Mouse (Mus musculus) gastrocnemius, adult 2 months (tissue): ENCODE data around the gene Cdh13. TPM values are rescaled to one million over a fixed set of nuclear protein-coding genes. Genes with fewer than 3 reads are reported as not detected.

Experiments
- DNase-seq: peaks from one replicate; pipeline ENCODE4 v3.0.0; 2022
- H3K27ac ChIP-seq: fragments of 200-600 bp; 2 replicates; pipeline ENCODE4 v1.8.1; 2022; ENCODE audit warnings: mild to moderate bottlenecking
- H3K4me3 ChIP-seq: fragments of 200-600 bp; 2 replicates; pipeline ENCODE4 v1.8.1; 2022; ENCODE audit warnings: mild to moderate bottlenecking, moderate library complexity
- CTCF ChIP-seq: fragments of 200-600 bp; IDR thresholded peaks from 2 replicates; pipeline ENCODE4 v1.8.1; 2022; ENCODE audit warnings: antibody characterized with exemption, mild to moderate bottlenecking, moderate library complexity
- intact Hi-C: fragments of 180-260 bp; cut with DNase I; formaldehyde crosslinking; loops from one replicate; pipeline ENCODE4 v1.15.1; 2025
- total RNA-seq, 2 experiments: library from RNA; stranded (reverse); gene quantifications; 2 replicates each; pipeline ENCODE4 v1.2.3; 2021

The Cdh13 gene
- total RNA-seq, 2 experiments from 2014 or later = 88.3 to 104 TPM

GRCm38 (mm10) chr8:118404836-118405235 is 121.3 kb downstream of the Cdh13 start:
- Histone ChIP-seq H3K4me3 (no peak overlapping the region), H3K27ac (peak overlapping the region; percentile 85)
- DNase-seq = peak; percentile 51
- no peak for TF ChIP-seq CTCF
- intact Hi-C loops = loop anchor here (10.0 kb wide), 1 partner anchor 120 kb away; the partner anchor contains the start of gene Cdh13

GRCm38 (mm10) chr8:118407322-118407721 is 123.8 kb downstream of the Cdh13 start:
- intact Hi-C loops = loop anchor here (10.0 kb wide), 1 partner anchor 123 kb away; the partner anchor contains the start of gene Cdh13
- DNase-seq = peak; percentile 62
- no peak for TF ChIP-seq CTCF
- H3K4me3 ChIP-seq = no peak overlapping the region
- H3K27ac ChIP-seq = peak overlapping the region; percentile 76

- DNase-seq = no peak
- Histone ChIP-seq H3K27ac (no peak overlapping the region), H3K4me3 (no peak overlapping the region)
- intact Hi-C loops = loop anchor here (2.0 to 10.0 kb wide), 2 partner anchors 13 to 125 kb away; partner anchors contain the start of gene Cdh13
- no peak for TF ChIP-seq CTCF
Observed at GRCm38 (mm10) chr8:118409396-118409795, 125.9 kb downstream of the Cdh13 start.

- intact Hi-C loops = no loop called here
Observed at GRCm38 (mm10) chr8:118410341-118410970, 126.9 kb downstream of the Cdh13 start.

GRCm38 (mm10) chr8:118415672-118416071 is 132.1 kb downstream of the Cdh13 start:
- Histone ChIP-seq H3K27ac (no peak overlapping the region), H3K4me3 (no peak overlapping the region)
- no peak for TF ChIP-seq CTCF
- intact Hi-C loops = no loop called here
- DNase-seq = no peak

More at GRCm38 (mm10) chr8:118410341-118410970, 126.9 kb downstream of the Cdh13 start:
- H3K27ac ChIP-seq = no peak overlapping the region
- no peak for TF ChIP-seq CTCF
- H3K4me3 ChIP-seq = no peak overlapping the region
- DNase-seq = no peak

- intact Hi-C loops = no loop called here
- H3K4me3 ChIP-seq = no peak overlapping the region
- no peak for TF ChIP-seq CTCF
- H3K27ac ChIP-seq = no peak overlapping the region
- no peak for DNase-seq
Observed at GRCm38 (mm10) chr8:118416811-118417355, 133.3 kb downstream of the Cdh13 start.

- Histone ChIP-seq H3K27ac (peak overlapping the region; percentile 53), H3K4me3 (no peak overlapping the region)
- DNase-seq = no peak
- no peak for TF ChIP-seq CTCF
- intact Hi-C loops = loop anchor here (2.0 kb wide), 1 partner anchor 14 kb away; no protein-coding TSS in a partner anchor
Observed at GRCm38 (mm10) chr8:118422624-118423023, 139.1 kb downstream of the Cdh13 start.

- intact Hi-C loops = loop anchor here (5.0 kb wide), 1 partner anchor 142 kb away; no protein-coding TSS in a partner anchor
- TF ChIP-seq CTCF = no peak
- Histone ChIP-seq H3K27ac (peak overlapping the region; percentile 70), H3K4me3 (no peak overlapping the region)
- peak; percentile 58 for DNase-seq
Observed at GRCm38 (mm10) chr8:118428941-118429340, 145.4 kb downstream of the Cdh13 start.

GRCm38 (mm10) chr8:118431731-118432440 is 148.4 kb downstream of the Cdh13 start:
- Histone ChIP-seq H3K27ac (peak overlapping the region; percentile 62), H3K4me3 (no peak overlapping the region)
- DNase-seq = no peak
- TF ChIP-seq CTCF = no peak
- intact Hi-C loops = loop anchor here (5.0 kb wide), 1 partner anchor 420 kb away; no protein-coding TSS in a partner anchor

- intact Hi-C loops = loop anchor here (5.0 kb wide), 1 partner anchor 419 kb away; no protein-coding TSS in a partner anchor
- Histone ChIP-seq H3K4me3 (no peak overlapping the region), H3K27ac (peak overlapping the region; percentile 63)
- no peak for TF ChIP-seq CTCF
- DNase-seq = no peak
Observed at GRCm38 (mm10) chr8:118433553-118434180, 150.1 kb downstream of the Cdh13 start.

- intact Hi-C loops = no loop called here
- no peak for DNase-seq
- Histone ChIP-seq H3K27ac (peak overlapping the region; percentile 28; the same call in 1 of the 2 replicates), H3K4me3 (no peak overlapping the region)
- TF ChIP-seq CTCF = no peak
Observed at GRCm38 (mm10) chr8:118436751-118437150, 153.2 kb downstream of the Cdh13 start.

- no peak for TF ChIP-seq CTCF
- Histone ChIP-seq H3K27ac (peak overlapping the region; percentile 28; the same call in 1 of the 2 replicates), H3K4me3 (no peak overlapping the region)
- DNase-seq = no peak
- intact Hi-C loops = no loop called here
Observed at GRCm38 (mm10) chr8:118437152-118437551, 153.6 kb downstream of the Cdh13 start.
